Mouse (Mus musculus): ENCODE measurements around the gene Alg14.

DNA sequence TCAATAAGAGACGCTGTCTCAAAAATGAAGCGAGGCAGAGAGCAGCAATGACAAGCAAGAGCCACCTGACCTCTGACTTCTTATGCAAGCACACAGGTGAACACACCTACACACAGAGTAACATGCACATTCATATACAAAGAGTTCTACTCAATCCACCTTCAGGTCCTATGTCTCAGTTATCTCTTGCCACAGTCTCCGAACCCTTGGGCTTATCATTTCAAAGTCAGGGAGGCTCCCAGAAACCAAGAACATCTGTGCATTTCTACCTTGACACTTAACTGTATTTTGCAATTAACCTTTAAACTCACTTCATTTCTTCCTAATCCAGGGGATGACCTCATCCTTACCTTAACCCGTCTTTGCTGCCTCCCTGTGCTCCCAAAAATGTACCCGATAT lies 24.3 kb upstream of the Alg14 start:
- TF ChIP-seq CTCF (IDR thresholded peaks at IDR 0.05; ENCODE audit: extremely low read depth, insufficient read length, insufficient replicate concordance, low read depth, low read length) (no peak), POLR2A (IDR thresholded peaks at IDR 0.05; ENCODE audit: low read depth, low read length) (no peak)

Measured in small intestine, adult 2 months (tissue).